Mouse (Mus musculus) heart, embryonic 10.5 days (tissue): ENCODE measurements at regions not wholly inside any gene's neighbourhood (a gene's known extent, or its start where the extent isn't known, plus 50 kb on each side); places are given as distances from the start of the nearest gene placed in this dataset.

Source experiments
- DNase-seq: peaks from one replicate; pipeline ENCODE4 v3.0.0-alpha.2; 2017; ENCODE audit warnings: low spot score
- H3K27ac ChIP-seq: fragments of 300-500 bp; sonication (generic); 2 replicates; pipeline ENCODE4 v1.5.1; 2016; ENCODE audit warnings: mild to moderate bottlenecking
- H3K27me3 ChIP-seq: fragments of 300-500 bp; sonication (generic); 2 replicates; pipeline ENCODE4 v1.6.1; 2016; ENCODE audit warnings: mild to moderate bottlenecking; ENCODE audit not compliant: poor library complexity, insufficient read depth, severe bottlenecking
- H3K36me3 ChIP-seq: fragments of 300-500 bp; sonication (generic); 2 replicates; pipeline ENCODE4 v1.6.1; 2016; ENCODE audit warnings: mild to moderate bottlenecking, moderate library complexity
- H3K4me1 ChIP-seq: fragments of 300-500 bp; sonication (generic); 2 replicates; pipeline ENCODE4 v1.6.1; 2016; ENCODE audit warnings: mild to moderate bottlenecking
- H3K4me3 ChIP-seq: fragments of 300-500 bp; sonication (generic); 2 replicates; pipeline ENCODE4 v1.5.1; 2016; ENCODE audit warnings: mild to moderate bottlenecking, moderate library complexity
- H3K9me3 ChIP-seq: fragments of 300-500 bp; sonication (generic); 2 replicates; pipeline ENCODE4 v1.6.1; 2016; ENCODE audit warnings: mild to moderate bottlenecking, moderate library complexity
- WGBS: fragments of 180-500 bp; shearing (Covaris S2); methylation state at CpG from one replicate; pipeline ENCODE4 v1.1.7; 2016; 5-methylcytosine and 5-hydroxymethylcytosine counted together

DNA sequence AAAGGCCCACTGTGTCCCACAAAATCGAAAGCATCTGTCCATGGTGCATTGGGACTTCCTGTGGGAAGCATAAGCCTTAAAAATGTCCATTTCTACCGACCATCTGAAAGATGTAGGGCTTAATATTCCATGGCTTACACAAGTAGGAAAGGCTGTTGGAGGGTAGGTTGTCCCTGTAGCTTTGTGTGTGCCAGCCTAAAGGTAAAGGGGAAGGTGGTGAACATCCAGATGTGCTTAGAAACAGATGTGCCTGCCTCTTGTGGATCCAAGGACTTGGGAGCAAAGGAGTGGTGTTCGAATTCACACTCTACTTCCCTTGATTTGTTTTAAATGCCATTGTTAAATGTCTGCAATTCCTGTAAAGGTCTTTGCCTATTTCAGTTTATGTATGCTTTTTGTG, 265.9 kb upstream of the Lyplal1 start:
- Histone ChIP-seq H3K9me3 (no peaks in the 10 kb centered on the region), H3K4me3 (no peak overlapping the region), H3K27me3 (no peaks in the 10 kb centered on the region), H3K4me1 (no peaks in the 10 kb centered on the region), H3K36me3 (no peaks in the 10 kb centered on the region), H3K27ac (no peak overlapping the region)
- WGBS, result 85% methylated on average over 3 of the region's 3 CpGs
- no peak for DNase-seq

GRCm38 (mm10) chr1:186379938-186380847, 263.1 kb upstream of the Lyplal1 start:
- Histone ChIP-seq H3K9me3 (no peaks in the 10 kb centered on the region), H3K4me1 (peaks cover 17% of the 10 kb centered on the region), H3K27ac (no peak overlapping the region), H3K27me3 (no peaks in the 10 kb centered on the region), H3K36me3 (no peaks in the 10 kb centered on the region), H3K4me3 (no peak overlapping the region)
- 79% methylated on average over 10 of the region's 10 CpGs for WGBS
- peak; percentile 53 for DNase-seq

DNA sequence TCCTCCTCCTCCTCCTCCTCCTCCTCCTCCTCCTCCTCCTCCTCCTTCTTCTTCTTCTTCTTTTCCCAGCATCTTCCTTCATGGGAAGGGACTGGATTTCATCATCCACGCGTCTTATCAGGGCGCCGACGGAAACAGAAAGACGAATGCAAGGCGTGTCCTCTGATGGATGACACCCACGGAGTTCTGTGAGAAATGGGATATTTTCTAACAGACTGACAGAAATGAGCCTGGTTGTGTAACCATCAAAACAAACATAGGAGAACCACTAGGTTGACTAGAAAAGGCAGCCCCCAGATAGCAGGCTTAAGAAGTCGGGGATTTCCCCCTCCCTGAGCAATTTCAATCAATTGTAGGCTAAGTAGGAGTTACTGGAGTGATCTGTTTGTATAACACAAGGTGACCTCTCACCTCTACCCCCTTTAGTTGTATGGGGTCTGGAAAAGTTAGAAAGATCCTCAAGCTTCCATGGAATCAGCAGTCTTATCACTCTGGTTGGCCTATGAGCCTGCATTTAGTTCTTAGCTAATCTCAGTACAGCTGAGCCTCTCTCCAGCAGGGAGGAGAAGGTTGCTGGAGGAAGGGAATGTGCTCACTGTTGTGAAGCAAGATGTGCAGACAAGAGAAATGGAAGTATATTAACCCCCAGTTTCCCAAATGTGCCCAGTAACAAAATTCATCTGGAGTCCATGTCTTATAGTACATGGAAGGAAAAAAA, 260.0 kb upstream of the Lyplal1 start:
- Histone ChIP-seq H3K9me3 (no peaks in the 10 kb centered on the region), H3K4me3 (no peak overlapping the region), H3K27ac (no peak overlapping the region), H3K36me3 (no peaks in the 10 kb centered on the region), H3K27me3 (no peaks in the 10 kb centered on the region), H3K4me1 (peaks cover 17% of the 10 kb centered on the region)
- WGBS, result 22% methylated on average over 9 of the region's 9 CpGs
- DNase-seq, result peak; percentile 0

DNA sequence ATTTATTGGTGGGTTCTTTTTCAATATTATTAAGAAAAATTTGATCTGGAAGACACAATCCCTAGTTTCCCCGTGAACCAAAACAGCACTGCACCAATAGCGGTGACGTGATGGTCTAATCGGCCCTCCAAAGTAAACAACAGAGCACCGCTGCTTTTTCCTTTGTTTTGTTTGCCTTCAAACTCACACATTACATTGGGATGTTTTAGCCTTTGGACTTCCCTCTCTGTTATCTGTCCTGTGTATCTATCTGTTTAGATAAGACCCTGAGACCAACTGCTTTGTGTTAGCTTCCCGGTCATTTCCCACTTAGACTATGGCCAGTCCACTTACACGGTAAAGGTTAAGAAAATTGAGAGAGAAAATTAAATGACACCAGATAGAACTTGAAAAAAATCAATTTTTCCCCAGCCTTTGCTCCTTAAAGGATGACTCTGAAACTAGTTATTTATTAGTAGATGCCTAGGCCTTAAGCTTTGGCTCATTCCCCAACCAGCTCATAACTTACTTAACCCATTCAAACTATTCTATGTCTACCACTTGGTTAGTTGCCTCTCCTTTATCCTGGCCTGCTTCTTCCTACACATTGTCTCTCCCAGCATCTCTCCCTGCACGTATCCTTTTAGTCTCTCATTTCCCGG, 257.0 kb upstream of the Lyplal1 start:
- WGBS, result 55% methylated on average over 9 of the region's 9 CpGs
- H3K27ac ChIP-seq, result no peak overlapping the region
- no peak for DNase-seq

DNA sequence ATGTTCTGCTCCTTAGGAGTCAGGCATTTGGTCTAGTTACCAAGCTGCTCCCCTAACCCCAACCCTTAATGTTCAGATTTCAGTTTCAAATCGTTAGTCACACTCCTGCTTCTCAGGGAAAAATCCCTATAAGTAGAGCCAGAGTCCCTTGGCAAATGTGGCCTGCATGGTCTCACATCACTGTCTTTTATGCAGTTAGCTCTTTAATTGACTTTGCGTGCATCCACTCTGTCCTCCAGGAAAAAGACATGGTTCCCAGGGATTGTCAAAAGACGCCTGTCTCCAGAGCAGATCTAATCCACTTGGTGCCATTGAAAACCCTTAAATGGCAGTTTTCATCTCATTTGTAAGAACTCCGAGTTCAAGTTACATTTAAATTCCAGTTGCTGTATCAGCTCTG, 256.3 kb upstream of the Lyplal1 start:
- WGBS, result 50% methylated on average over 4 of the region's 4 CpGs
- Histone ChIP-seq H3K27me3 (no peaks in the 10 kb centered on the region), H3K27ac (no peak overlapping the region)

More for the DNA sequence above, 257.0 kb upstream of the Lyplal1 start:
- no peaks in the 10 kb centered on the region for H3K27me3 ChIP-seq
- no peaks in the 10 kb centered on the region for H3K36me3 ChIP-seq
- H3K4me3 ChIP-seq, result no peak overlapping the region
- H3K4me1 ChIP-seq, result peaks cover 17% of the 10 kb centered on the region
- H3K9me3 ChIP-seq, result no peaks in the 10 kb centered on the region

GRCm38 (mm10) chr1:186372770-186373353, 255.8 kb upstream of the Lyplal1 start:
- Histone ChIP-seq H3K4me3 (no peak overlapping the region), H3K27me3 (no peaks in the 10 kb centered on the region), H3K27ac (no peak overlapping the region), H3K9me3 (no peaks in the 10 kb centered on the region), H3K36me3 (no peaks in the 10 kb centered on the region), H3K4me1 (peaks cover 17% of the 10 kb centered on the region)
- WGBS, result 92% methylated on average over 2 of the region's 2 CpGs
- no peak for DNase-seq

More for the DNA sequence above, 256.3 kb upstream of the Lyplal1 start:
- Histone ChIP-seq H3K4me3 (no peak overlapping the region), H3K9me3 (no peaks in the 10 kb centered on the region), H3K36me3 (no peaks in the 10 kb centered on the region), H3K4me1 (peaks cover 17% of the 10 kb centered on the region)
- no peak for DNase-seq

DNA sequence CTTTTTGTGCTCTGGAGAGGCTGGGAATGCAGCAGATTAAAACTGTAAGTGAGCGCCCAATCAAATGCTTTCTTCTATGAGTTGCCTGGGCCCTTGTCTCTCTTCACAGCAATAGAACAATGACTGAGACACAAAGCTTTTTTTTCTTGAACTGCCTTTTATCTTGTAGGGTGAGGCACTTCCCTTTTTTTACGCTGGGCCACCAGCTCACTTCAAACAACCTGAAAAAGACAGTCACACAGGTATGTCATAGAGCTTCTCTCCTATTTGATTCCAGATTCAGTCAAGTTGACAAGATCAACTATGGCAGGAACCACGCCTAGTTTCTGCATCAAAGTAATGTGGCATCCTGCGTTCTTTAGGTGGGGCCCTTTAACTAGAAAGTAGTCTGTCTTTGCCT, 246.2 kb upstream of the Lyplal1 start:
- no peaks in the 10 kb centered on the region for H3K36me3 ChIP-seq
- 73% methylated on average over 4 of the region's 4 CpGs for WGBS
- H3K4me3 ChIP-seq, result no peak overlapping the region
- peaks cover 2% of the 10 kb centered on the region for H3K4me1 ChIP-seq
- no peak overlapping the region for H3K27ac ChIP-seq
- no peak for DNase-seq
- no peaks in the 10 kb centered on the region for H3K9me3 ChIP-seq
- H3K27me3 ChIP-seq, result no peaks in the 10 kb centered on the region

- Histone ChIP-seq H3K27me3 (no peaks in the 10 kb centered on the region), H3K36me3 (no peaks in the 10 kb centered on the region), H3K4me1 (peaks cover 7% of the 10 kb centered on the region), H3K27ac (peak overlapping the region; percentile 13; the same call in 1 of the 2 replicates), H3K9me3 (no peaks in the 10 kb centered on the region), H3K4me3 (no peak overlapping the region)
- no peak for DNase-seq
- WGBS, result 45% methylated on average over 15 of the region's 15 CpGs
These were observed 241.0 kb upstream of the Lyplal1 start for GRCm38 (mm10) chr1:186358011-186358670.

DNA sequence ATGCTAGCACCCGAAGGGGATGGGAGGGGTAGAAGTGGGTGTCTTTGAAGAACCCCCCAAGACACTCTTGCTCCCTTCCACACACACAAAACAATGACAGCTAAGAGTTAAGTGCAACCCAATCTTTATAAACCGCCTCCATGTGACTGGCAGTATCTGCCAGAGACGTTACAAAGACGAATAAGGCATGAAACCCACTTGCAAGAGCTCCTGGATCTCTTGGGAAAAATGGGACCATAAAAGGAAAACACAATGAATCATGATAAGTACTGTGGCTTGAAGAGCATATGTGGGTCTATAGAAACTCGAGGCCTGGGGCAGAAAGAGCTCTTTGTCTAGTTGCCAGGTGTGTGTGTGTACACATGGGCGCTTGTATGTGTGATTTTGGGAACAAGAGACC, 237.6 kb upstream of the Lyplal1 start:
- WGBS, result 65% methylated on average over 6 of the region's 6 CpGs
- Histone ChIP-seq H3K4me1 (peaks cover 7% of the 10 kb centered on the region), H3K27ac (no peak overlapping the region), H3K4me3 (no peak overlapping the region), H3K27me3 (no peaks in the 10 kb centered on the region; the same call in 1 of the 2 replicates), H3K9me3 (no peaks in the 10 kb centered on the region), H3K36me3 (no peaks in the 10 kb centered on the region)
- DNase-seq, result no peak

DNA sequence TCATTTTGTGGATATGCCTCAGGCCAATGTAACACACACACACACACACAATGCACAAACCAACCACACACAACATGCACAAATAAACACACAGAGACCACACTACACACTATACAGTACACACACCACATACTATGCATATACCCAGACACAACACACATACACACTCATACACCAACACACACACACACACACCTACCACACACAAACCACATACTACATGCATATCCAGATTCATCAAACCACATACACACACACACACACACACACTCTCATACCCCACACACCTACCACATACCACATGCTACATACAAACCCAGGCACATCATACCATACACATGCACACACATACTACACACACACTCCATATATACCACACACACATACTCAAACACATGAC, 237.0 kb upstream of the Lyplal1 start:
- Histone ChIP-seq H3K36me3 (no peaks in the 10 kb centered on the region), H3K27me3 (no peaks in the 10 kb centered on the region; the same call in 1 of the 2 replicates), H3K27ac (no peak overlapping the region), H3K4me3 (no peak overlapping the region), H3K4me1 (peaks cover 7% of the 10 kb centered on the region), H3K9me3 (no peaks in the 10 kb centered on the region)
- DNase-seq, result no peak

- WGBS, result 89% methylated on average over 4 of the region's 4 CpGs
- no peak for DNase-seq
- Histone ChIP-seq H3K27ac (no peak overlapping the region), H3K4me1 (0 out of 2 replicates have a peak, but pooled peaks cover 5% of the 10 kb centered on the region), H3K36me3 (no peaks in the 10 kb centered on the region), H3K4me3 (no peak overlapping the region), H3K9me3 (no peaks in the 10 kb centered on the region), H3K27me3 (peaks cover 8% of the 10 kb centered on the region; the same call in 1 of the 2 replicates)
These were observed 233.3 kb upstream of the Lyplal1 start for GRCm38 (mm10) chr1:186350381-186350780.

DNA sequence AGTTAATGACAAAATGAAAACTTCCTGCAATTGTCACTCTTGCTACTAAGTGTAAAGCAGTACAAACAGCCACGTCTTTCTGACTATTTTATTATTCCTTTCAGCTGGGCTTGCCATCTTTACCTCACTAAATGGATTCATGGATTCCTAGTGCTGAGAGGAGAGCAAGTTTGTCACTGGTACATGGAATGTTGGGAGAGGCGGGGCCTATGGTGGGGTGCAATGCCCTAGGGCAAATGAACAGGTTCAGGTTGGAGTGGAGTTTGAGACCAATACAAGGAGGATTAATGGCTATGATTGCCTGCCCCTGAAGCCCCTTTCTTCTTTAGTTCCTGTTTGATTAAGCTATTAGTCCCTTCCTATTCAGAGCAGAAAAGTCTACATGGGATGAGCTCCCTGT, 232.9 kb upstream of the Lyplal1 start:
- H3K4me3 ChIP-seq, result no peak overlapping the region
- H3K9me3 ChIP-seq, result no peaks in the 10 kb centered on the region
- peaks cover 9% of the 10 kb centered on the region; the same call in 1 of the 2 replicates for H3K27me3 ChIP-seq
- 73% methylated on average over 2 of the region's 2 CpGs for WGBS
- no peak overlapping the region for H3K27ac ChIP-seq
- 0 out of 2 replicates have a peak, but pooled peaks cover 5% of the 10 kb centered on the region for H3K4me1 ChIP-seq
- H3K36me3 ChIP-seq, result no peaks in the 10 kb centered on the region
- DNase-seq, result no peak
